Mouse (Mus musculus) granulocyte monocyte progenitor cell, adult 5-6 weeks (primary cell): ENCODE results near the gene Hbs1l. TPM values are rescaled to one million over a fixed set of nuclear protein-coding genes. Genes with fewer than 3 reads are reported as not detected.

ENCODE experiments used
- ATAC-seq: replicated peaks from 2 replicates; pipeline ENCODE4 v1.8.0; 2016; ENCODE audit warnings: mild to moderate bottlenecking, moderate TSS enrichment, inconsistent platforms; ENCODE audit not compliant: poor library complexity, severe bottlenecking
- total RNA-seq, 2 experiments: library from RNA; stranded (forward) in 1 of 2; stranded (reverse) in 1 of 2; fragments of 200-712, 200-1000 nt in 1 of 2; fragments of >200 nt in 1 of 2; fragmentation: Nextera tagmentation in 1 of 2; gene quantifications; 2 replicates each; pipeline ENCODE4 v1.2.3; 2014 to 2017

Gene Hbs1l
- total RNA-seq, 2 experiments from 2014 or later, result 53.8 to 81.5 TPM

DNA sequence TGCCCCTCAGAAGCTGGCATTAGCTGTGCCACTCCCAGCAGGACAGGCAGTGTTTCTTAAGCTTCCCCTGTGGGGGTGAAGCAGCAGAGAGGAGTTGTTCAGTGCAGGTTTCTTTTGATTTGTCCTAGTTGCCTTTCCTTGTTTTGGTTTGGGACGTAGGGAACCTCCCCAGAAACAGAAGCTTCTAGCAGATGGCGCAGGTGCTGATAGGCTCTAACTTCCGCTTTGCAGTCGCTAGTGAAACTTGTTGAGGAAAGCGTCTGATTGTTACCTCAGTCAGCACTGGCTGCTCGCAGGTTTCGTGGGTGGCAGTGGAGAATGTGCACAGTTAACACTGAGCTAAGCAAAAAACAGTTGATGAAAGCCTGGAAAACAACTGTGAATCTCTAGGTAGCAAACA lies 6.0 kb downstream of the Hbs1l start:
- ATAC-seq, result peak; percentile 47

DNA sequence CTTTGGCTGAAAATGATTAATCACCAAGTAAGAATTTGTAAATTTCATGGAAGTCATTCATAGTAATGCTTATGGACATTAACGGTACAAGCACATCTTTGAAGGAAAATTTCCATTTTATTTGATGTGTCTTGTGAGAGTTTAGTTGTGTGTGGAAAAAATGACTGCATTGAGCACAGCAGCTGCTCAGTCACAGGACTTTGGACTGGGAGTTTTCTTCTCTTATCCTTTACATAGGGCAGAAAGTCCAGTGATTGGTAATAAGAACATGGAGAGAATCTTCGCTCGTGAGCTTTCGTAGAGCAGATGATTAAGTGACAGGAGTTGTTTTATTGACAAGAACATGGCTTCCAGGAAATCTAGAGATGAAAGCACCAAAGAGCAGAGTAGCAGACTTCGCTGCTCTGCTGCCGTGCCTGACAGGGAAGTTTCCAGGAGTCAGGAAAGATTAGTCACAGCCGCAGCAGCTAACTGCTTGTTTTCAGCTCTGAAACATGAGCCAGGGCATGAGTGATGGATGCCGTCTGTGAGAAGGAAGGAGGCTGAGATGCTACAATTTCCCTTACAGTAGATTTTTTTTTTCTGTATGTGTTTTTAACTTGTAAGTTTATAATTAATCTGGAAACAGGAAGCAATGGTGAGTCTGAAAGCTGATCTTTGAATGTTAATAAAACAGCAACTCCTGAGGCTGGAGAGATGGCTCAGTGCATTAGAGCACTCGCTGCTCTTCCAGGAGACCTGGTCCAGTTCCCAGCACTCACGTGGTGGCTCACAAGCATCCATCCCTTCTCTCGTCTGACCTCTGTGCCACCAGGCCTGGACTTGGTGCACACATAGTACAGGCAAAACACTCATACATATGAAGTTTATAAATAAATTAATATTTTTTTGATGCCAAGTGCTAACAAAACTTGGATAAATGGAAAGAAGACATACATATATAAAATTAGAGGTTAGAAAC lies 9.2 kb downstream of the Hbs1l start:
- no peak for ATAC-seq

GRCm38 (mm10) chr10:21313732-21314131 lies 18.0 kb downstream of the Hbs1l start:
- no peak for ATAC-seq

DNA sequence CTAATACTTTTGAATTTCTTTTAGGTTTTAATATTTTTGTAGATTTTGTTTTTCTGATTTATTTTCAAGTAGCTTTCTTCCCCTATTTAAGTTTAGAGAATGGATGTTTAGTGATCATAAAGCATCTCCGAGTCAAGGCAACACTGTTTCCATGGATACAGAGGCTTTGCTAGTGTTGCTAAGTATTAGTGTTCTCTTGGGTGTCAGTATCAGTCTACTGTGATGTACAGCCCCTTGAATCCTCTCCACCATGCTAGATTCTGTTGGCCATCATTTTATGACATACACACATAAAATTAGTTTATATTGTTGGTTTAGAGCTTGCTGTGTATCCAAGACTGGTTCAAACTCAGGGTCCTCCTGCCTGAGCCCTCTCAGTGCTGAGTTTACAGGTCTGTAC lies 20.3 kb downstream of the Hbs1l start:
- ATAC-seq, result no peak

GRCm38 (mm10) chr10:21318250-21318649 lies 22.5 kb downstream of the Hbs1l start:
- no peak for ATAC-seq

GRCm38 (mm10) chr10:21318996-21319395 lies 23.2 kb downstream of the Hbs1l start:
- ATAC-seq, result no peak

GRCm38 (mm10) chr10:21320601-21321000 lies 24.8 kb downstream of the Hbs1l start:
- no peak for ATAC-seq

DNA sequence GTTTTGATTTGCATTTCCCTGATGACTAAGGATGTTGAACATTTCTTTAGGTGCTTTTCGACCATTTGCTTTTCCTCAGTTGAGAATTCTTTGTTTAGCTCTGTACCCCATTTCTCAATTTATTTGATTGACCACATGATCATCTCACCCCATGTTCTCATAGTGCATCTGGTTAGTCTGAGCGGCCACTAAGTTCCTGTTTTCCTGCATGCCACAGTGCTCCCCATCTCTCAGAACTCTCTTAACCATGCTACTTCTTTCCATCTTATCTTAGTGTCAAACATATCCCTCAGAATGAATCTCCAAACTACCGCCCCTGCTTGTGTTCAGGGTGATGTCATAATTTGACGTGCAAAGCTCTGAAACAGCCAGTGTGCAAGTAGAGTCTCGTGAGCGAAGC lies 30.6 kb downstream of the Hbs1l start:
- ATAC-seq, result peak; percentile 70

DNA sequence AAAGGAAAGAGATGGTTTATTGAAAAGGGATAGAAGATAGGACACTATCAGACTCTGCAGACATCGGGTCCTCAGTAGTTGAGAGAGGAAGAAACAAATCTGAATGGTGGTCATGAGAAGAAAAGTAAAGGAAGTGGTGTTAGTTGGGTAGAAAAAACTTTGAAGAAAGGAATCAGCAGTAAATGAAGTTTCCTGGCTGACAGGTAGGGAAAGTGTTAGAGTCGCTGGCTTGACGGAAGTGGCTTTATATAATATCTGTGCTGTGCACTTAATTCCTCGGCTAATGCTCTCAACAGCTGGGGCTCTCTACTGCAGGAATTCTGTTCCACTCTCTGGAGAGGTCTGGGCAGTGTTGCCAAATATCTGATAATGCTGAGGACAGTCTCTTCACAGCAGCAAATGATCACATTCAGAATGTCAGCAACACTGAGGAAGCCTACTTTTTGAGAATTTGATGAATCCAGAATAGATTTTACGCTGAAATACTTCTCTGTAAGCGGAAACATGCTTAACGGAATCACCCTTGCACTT lies 31.9 kb downstream of the Hbs1l start:
- ATAC-seq, result no peak; the same call in 1 of the 2 replicates

GRCm38 (mm10) chr10:21334349-21335105 lies 38.7 kb downstream of the Hbs1l start:
- peak; percentile 44 for ATAC-seq

- ATAC-seq, result peak; percentile 39; the same call in 1 of the 2 replicates
Measured at GRCm38 (mm10) chr10:21335534-21335933, 39.8 kb downstream of the Hbs1l start.

GRCm38 (mm10) chr10:21337191-21337590 lies 41.4 kb downstream of the Hbs1l start:
- ATAC-seq, result no peak

DNA sequence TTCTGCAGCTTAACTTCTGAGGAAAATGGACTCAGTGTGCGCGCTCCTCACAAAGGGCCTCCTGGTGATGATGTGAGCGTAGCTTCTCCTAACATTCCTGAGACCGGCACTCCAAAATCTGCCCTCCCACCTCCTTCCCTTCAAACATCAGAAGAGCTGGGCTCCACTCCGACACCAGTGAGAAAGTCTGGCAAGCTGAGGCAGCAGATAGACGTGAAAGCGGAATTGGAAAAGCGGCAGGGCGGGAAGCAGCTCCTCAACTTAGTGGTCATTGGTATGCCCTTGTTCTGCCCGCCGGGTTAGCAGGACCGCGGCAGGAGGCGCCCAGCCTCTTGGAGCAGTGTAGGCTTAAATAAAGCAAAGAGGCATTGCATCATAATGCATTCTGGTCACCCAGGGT lies 45.9 kb downstream of the Hbs1l start:
- ATAC-seq, result no peak

GRCm38 (mm10) chr10:21342331-21343005 lies 46.7 kb downstream of the Hbs1l start:
- no peak for ATAC-seq

DNA sequence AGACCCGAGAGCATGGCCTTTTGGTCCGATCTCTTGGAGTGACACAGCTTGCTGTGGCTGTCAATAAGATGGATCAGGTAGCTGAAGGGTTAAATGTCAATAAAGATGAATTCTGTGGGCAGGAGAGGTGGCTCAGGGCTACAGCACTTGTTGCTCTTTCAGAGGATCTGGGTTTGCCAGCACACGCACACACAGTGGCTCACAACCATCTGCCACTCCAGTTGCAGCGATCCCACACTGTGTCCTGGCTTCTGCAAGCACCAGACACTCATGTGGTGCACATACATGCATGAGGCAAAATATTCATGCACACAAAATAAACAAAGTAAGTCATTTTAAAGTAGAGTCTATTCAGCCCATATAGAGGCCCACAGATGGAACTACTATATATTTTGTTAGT lies 51.6 kb downstream of the Hbs1l start:
- ATAC-seq, result no peak

GRCm38 (mm10) chr10:21349449-21349848 lies 53.7 kb downstream of the Hbs1l start:
- ATAC-seq, result no peak

- no peak for ATAC-seq
Measured at GRCm38 (mm10) chr10:21349946-21350345, 54.2 kb downstream of the Hbs1l start.

- ATAC-seq, result no peak
Measured at GRCm38 (mm10) chr10:21350531-21351515, 55.0 kb downstream of the Hbs1l start.

DNA sequence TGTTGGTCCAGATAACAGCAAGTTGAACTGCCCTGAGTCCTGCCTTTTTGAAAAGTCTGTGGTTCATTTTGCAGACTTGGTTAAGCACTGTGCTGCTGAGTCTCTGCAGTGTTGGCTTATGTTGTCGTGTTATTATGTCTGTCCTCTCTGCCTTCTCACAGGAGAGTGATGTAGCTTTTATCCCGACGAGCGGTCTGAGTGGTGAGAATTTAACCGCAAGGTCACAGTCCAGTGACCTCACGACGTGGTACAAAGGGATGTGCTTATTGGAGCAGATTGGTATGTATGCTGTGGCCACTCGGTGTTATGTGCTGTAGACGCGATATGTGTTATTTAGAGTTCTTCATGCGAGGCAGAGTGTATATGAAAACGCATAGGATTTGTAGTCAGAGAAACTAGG lies 56.0 kb downstream of the Hbs1l start:
- ATAC-seq, result no peak
